Mouse (Mus musculus): ENCODE data around the gene Plekhh3.
A peak's percentile ranks its signal among the peaks of the same experiment; 100 is the strongest.

Plekhh3 gene

DNA sequence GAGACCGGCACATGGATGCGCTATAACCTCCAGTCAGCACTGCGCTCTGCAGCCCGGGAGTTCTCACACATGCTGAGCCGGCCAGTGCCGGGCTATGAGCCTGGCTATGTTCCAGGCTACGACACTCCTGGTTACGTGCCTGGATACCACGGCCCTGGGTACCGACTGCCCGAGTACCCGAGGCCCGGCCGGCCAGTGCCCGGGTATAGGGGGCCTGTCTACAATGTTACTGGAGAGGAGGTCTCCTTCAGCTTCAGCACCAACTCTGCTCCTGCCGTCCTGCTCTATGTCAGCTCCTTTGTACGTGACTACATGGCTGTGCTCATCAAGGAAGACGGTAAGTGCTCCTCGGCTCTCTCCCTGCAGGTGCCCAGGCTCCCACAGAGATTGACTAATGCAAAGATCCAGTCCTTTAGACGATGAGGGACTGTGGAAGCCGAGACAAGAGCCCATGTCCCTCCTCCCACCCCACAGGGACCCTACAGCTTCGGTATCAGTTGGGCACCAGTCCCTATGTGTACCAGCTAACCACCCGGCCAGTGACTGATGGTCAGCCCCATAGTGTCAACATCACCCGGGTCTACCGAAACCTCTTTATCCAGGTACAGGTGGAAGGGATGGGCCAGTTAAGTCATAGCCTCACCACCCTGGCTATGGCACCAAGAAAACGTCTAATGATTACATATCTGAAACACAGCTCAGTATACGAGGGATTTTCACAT lies 15.5 kb upstream of the Plekhh3 start:
- DNase-seq (ENCODE audit: low spot score in 2 of 2), result no peak

DNA sequence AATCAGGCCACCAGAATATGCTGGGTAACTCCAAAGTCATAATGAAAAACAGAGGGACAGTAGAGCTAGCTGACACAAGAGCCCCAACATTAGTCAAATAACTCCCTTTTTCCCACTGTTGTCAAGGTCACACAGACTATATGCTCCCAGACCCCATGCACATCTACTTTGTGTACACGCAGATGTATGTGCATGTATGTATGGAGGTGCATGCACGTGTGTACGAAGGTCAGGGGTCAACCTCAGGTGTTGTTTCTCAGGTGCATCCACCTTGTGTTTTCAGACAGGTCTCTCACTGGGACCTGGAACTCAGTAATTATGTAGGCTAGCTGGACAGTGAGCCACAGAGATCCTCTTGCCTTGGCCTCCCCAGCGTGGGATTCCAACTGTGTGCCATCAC lies 14.3 kb upstream of the Plekhh3 start:
- no peak for DNase-seq (ENCODE audit: low spot score in 2 of 2)

DNA sequence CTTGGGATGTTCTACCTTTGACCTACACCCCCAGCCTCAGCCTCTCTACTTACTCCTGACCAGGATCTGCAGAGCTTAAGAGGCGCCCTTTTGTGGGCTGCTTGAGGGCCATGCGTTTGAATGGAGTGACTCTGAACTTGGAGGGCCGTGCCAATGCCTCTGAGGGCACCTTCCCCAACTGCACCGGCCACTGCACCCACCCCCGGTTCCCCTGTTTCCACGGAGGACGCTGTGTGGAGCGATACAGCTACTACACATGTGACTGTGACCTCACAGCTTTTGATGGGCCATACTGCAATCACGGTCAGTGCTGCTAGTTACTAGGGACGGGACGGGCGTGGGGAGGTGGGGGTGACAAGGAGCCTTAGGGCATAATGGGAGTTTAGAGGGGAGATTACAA lies 13.8 kb upstream of the Plekhh3 start:
- no peak for DNase-seq (ENCODE audit: low spot score in 2 of 2)

DNA sequence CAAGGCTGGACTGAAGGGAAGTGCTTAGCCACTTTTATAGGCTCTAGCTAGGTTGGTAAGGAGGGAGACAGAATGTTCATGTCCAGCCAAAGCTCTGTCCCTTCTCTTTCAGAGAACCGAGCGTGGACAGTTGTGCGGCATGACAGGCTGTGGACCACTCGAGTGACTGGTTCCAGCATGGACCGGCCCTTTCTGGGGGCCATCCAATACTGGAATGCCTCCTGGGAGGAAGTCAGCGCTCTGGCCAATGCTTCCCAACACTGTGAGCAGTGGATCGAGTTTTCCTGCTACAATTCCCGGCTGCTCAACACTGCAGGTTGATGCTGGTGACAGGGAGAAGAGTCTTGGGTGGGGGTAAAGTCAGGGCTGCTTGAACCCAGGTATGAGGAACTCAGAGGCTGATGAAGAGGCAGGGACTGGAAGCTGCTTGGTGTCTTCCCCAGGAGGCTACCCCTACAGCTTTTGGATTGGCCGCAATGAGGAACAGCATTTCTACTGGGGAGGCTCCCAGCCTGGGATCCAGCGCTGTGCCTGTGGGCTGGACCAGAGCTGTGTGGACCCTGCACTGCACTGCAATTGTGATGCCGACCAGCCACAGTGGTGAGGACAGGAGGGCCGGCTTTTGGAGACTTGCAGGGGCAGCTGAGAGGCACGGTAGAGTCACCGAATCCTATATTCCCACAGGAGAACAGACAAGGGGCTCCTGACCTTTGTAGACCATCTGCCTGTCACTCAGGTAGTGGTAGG lies 11.8 kb upstream of the Plekhh3 start:
- DNase-seq (ENCODE audit: low spot score in 2 of 2), result no peak

DNA sequence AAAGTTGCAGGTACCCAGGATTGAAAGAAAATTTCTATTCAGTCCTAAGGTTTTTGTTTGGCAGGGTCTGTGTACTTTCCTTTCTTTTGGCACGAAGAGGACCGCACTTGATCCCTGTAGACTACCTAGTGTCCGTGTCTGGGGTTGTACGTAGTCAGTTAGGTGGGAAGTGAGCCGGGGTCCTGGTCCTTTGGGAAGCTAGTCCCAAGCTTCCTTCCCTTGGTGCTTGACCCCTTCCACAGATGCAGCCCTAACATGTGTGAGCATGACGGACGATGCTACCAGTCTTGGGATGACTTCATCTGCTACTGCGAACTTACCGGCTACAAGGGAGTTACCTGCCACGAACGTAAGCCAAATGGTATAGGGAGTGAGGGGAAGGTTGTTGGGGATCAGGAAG lies 10.8 kb upstream of the Plekhh3 start:
- no peak for DNase-seq (ENCODE audit: low spot score in 2 of 2)

DNA sequence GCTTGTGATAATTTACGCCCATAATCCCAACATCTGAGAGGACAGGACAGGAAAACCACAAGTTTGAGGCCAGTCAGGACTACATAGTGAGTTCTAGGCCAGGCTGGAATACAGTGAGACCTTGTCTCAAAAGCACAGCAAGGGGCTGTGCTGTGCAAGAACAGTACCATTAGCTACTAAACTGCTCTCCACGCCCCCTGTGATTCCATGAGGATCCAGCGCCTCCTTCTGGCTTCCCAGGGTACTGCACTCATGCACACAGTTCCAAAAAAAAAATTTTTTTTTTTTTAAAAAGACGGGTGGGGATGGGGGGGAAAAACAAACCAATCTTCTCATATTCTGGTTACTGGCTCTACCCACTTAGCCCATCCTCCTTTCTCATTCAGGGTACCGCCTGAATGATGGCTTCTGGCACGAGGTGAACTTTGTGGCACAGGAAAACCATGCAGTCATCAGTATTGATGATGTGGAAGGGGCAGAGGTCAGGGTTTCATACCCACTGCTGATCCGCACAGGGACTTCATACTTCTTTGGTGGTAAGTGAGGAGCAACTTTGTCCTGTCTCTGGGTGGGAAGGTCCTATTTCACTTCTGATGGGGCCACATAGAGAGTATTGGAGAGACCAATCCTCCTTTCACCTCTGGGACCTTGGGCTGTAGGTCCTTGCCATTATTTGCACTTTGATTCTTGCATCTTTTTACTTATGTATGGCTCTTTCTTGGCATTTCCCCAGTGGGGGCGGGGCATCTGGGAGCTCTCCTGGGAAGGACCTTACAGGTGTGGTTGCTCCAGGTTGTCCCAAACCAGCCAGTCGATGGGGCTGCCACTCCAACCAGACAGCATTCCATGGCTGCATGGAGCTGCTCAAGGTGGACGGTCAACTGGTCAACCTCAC lies 9.9 kb upstream of the Plekhh3 start:
- peak in 1 of 2 experiments; percentile 56 for DNase-seq (ENCODE audit: low spot score in 2 of 2)

DNA sequence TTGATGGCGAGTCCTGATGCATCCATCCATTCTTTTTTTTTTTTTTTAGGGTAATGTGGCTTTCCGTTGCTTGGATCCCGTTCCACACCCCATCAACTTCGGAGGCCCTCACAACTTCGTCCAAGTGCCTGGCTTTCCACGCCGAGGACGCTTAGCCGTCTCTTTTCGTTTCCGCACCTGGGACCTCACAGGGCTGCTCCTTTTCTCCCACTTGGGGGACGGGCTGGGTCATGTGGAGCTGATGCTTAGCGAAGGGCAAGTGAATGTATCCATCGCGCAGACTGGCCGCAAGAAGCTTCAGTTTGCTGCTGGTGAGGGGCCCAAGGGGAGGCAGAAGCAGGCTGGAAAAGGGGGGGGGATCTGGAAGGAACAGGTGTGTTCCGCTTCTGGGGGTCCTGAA lies 9.1 kb upstream of the Plekhh3 start:
- no peak for DNase-seq (ENCODE audit: low spot score in 2 of 2)

DNA sequence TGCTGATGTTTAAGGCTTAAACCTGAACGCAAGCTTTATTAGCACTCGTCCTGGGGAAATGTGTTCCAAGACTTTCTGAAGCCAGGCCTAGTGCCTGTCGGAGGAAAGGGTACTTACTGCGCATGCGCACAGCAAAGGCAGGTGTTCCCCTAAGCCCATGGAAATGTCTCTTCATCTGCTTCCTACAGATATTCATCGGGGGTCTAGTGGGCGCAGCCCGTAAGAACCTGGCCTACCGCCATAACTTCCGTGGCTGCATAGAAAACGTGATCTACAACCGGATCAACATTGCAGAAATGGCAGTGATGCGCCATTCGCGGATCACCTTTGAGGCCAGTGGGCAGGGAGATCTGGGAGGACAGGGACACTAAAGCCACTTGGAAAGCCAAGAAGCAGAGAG lies 8.2 kb upstream of the Plekhh3 start:
- no peak for DNase-seq (ENCODE audit: low spot score in 2 of 2)

DNA sequence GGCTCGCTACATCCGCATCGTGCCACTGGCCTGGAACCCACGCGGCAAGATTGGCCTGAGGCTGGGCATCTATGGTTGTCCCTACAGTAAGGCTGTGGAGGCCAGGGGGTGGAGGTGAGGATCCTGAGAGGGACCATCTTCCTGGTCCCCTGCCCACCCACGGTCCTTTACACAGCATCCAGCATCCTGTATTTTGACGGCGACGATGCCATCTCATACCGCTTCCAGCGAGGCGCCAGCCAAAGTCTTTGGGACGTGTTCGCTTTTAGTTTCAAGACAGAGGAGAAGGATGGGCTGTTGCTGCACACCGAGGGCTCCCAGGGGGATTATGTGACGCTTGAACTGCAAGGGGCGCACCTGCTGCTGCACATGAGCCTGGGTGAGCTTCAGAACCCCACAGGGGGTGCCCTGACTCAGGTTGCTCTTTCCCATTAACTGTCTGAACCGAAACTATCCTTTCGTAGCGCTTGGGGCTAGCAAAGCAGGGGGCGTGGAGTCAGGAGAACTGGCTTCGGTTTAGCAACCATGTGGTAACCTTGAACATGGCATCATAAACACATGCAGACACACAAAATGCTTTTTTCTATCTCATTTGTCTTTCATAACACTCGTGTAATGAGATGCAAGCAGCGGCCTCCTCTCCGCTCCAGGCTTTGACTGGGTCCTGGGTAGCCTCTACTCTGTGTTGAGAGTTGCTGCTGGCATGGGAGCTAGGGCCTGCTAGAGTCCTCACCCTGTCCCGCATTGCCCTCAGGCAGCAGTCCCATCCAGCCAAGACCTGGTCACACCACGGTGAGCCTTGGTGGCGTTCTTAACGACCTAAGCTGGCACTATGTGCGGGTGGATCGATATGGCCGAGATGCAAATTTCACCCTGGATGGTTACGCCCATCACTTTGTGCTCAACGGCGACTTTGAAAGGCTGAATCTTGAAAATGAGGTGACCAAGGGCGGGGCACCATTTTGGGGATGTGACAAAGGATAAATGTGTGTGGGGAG lies 7.2 kb upstream of the Plekhh3 start:
- DNase-seq (ENCODE audit: low spot score in 2 of 2), result no peak

DNA sequence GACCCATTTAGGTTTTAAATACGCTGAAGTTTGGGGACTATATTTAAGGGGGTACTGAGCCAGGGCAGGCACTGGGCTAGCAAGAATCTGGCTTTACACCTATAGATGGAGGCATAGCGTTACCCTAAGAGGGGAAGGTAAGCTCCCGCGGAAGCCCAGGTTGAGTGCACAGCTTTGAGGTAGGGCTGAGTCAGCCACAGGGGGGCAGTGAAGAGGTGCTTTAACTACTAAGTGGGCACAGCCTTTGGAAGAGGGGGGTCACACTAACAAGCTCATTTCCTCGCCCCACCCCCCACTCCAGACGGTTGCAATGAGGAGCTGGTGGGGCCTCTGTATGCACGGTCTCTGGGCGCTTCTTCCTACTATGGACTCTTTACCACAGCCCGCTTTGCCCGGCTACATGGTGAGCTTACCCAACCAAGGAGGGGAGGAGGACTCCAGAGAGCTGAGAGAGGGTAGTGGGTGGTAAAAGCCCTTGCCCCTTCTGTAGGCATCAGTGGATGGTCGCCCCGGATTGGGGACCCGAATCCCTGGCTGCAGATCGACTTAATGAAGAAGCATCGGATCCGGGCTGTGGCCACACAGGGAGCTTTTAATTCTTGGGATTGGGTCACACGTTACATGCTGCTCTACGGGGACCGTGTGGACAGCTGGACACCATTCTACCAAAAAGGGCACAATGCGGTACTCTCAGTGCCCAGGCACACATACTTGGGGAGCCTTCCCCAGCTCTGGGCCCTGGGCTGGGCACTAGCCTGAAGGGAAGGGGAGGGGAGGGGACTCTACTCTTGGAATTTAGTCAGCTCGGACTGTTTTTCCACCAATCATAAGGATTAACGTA lies 6.0 kb upstream of the Plekhh3 start:
- DNase-seq (ENCODE audit: low spot score in 2 of 2), result peak; percentile 43 to 60

DNA sequence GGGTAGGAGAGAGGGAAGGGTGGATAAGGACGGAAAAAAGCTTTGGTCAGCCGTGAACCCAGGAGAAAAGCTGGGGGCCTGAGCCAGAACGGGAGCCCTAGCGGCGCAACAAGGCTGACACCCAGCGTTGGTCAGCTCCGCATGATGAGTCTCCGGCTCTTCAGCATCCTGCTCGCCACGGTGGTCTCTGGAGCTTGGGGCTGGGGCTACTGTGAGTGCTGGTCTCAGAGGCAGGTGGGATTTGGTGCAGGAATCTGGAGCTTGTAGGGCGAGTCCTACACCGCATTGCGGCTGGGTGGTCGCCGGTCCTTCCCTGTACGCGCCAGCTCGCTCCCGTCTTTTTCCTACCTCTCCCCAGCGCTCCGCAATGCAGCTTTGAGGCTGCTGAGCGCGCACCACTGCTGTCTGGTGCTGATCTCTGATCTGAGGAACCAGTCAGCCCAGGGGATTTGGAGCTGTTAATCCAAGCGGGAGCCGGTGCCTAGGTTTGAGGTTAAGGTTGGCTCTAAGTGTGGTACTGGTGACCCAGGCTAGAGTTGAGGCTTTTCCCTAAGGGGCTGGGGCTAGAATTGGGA lies 5.1 kb upstream of the Plekhh3 start:
- DNase-seq (ENCODE audit: low spot score in 2 of 2), result no peak

DNA sequence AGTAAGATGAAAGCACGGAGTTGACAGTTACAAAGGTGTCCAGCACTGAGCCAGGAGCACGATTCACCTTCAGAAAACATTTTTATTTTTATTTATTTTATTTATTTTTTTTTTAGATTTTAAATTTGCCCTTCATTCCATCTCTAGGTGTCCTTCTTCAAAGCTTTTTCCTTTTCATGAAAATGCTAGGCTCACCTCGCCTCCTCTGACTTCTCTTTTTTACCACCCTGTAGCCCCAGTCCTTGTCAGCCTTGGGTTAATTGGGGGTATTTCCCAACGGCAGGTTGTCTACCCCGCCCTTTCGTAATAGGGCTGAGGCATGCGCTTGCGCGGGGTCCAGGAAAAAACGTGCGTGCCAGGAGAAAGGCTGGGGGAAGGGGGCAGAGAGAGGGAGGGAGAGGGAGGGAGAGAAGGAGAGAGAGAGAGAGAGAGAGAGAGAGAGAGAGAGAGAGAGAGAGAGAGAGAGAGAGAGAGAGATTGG lies 4.5 kb upstream of the Plekhh3 start:
- DNase-seq (ENCODE audit: low spot score in 2 of 2), result no peak

DNA sequence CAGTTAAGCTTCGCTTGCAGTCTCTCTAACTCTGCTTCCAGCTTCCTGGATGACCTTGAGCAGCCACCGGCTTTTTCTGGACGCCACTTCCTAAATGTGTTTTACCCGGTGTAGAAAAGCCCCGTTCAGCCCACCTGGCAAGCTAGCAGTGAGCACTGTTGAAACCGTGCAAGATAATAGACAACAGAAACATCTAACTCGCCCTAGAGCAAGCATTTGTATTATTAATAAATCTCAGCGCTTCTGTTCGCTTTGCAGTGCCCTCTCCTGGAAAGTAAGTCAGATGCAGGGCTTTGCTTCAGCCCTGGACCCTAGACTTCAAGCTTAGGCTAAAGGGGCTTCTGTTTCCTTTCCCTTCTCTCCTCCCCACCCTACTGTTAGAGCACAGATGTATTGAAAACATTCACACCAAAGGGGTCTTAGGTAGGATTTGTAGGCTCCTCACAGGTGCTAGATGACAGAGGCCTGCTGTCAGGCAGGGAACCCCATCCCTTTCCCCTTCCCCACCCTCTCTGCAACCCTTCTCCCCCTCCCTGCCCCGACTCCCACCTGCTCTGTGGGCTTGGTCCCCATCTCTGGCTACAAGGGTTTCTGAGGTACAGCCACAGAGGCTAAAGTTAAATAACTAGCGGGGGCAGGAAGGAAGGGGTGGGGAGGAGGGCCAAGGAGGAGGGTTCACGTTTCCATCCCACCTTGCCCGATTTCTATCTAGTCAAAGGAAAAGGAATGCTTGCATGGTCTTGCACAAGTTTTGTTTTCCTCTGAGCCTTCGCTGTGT lies 3.9 kb upstream of the Plekhh3 start, which contains the start of gene Ccr10:
Gene Ccr10 (minus strand): TSS at position 593 of the 778 bp plus-strand sequence.
- DNase-seq (ENCODE audit: low spot score in 2 of 2), result no peak

DNA sequence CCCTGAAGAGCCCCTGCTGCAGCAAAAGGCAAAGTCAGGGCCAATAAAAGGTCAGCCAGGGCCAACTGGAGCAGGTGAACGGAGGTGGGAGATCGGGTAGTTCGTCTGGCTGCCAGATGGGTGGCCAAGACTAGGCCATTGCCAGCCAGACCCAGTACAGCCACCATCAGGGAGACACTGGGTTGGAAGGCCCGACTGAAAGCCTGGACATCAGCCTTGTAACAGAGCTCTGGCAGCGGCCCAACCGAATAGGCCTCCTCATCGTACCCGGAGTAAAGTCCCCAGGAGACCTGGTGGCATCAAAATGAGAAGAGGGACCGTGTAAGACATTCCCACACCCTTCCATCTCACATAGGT lies 3.2 kb upstream of the Plekhh3 start:
- DNase-seq (ENCODE audit: low spot score in 2 of 2), result no peak

DNA sequence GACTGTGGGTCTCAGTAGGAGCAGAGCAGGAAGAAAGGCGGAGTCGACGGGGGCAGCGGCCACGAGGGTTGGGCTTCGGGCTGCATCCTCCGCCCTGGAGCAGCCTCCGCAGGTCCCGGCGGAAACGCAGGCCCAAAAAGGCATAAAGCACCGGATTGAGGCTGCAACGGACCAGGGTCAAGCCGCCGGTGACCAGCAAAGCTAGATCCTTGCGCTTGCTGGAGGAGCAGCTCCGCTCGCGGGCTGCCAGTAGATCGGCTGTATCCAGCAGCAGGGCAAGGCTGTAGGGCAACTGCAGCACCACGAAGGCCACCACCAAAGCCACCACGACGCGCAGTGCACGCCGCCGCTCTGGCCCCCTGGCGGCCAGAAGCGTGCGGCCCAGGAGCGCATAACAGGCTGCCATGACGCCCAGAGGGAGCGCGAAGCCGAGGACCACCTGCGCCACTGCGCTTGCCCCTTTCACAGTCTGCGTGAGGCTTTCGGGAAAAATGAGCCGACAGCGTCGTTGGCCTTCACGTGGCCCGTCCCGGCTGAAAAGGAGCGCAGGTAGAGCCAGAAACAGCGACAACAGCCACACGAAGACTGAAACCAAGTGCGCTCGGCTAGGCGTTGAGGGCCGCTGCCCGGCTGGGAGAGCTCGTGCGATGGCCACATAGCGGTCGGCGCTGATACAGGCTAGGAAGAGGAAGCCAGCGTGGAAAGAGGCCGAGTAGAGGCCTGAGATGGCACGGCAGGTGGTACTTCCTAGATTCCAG lies 2.7 kb upstream of the Plekhh3 start:
- peak; percentile 48 to 69 for DNase-seq (ENCODE audit: low spot score in 2 of 2)

DNA sequence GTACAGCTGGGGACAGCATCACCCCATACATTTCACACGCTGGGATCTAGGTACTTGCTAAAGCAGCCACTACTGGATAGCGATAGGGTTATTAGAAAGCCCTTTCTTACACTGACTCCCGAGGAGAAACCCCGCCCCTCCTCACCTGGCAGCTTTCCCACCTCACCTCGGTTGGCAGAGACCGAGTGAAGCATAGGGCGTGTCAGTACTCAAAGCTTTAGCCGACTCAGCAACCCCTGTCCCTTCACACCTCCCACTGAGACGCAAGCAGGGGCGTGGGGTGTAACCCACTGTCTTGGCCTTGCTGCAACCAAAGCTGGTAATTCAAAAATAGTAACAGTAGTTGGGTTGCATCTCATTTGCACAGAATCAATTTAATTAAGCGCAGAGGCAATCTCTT lies 2.0 kb upstream of the Plekhh3 start:
- no peak for DNase-seq (ENCODE audit: low spot score in 2 of 2)

DNA sequence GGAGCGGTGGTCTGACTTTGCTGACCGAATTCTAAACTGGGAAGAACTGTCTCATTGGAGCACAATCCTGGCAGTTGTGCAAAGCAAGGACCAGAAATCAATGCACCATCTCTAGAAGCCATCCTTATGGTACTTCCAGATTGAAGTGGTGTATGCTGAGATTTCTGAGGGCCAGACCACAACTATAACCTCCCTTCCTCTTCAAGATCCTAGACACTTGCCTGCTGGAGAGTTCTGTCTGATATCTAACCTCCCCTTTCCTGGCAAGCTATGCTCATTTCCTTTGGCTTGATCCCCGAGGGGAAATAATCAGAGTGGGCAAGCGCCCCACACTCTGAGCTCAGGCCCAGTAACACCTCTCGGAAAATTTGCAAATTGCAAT lies 1.3 kb upstream of the Plekhh3 start:
- no peak for DNase-seq (ENCODE audit: low spot score in 2 of 2)

DNA sequence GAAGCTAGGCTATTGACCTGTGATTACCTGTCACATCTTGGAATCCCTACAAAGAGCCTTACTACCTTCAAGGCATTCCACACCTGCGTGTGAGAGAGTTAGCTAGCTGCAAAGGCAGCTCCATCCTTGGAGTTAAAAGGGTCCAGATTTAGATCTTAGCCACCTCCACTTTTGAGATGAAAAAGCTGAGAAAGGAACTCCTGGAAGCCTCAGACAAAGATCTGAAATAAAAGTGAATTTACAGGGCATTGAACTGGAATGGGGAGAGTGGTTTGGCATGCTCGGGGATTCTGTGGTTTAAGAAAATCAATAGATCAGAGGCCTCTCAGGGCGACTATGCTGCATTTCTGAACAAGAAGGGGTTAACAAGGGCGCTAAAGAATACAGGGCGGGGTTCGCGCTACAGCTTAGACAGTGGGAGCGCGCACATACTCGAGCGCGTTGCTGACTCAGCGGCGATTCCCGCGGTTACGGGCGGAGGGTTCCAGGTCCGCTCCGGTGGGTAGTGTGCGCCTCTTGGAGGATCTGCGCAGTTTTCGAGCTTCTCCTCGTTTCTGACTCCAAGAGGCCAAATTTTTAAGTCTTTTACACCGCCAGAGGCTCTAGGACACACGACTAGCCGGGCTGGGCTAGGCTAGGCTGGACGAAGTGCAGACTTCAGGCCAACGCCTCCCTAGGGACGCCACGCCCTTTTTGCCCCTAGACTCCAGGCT lies 726 bp upstream of the Plekhh3 start:
- DNase-seq (ENCODE audit: low spot score in 2 of 2), result no peak

Measured in spleen, postnatal 14 days (tissue).